Mouse (Mus musculus) spleen, adult 2 months (tissue): Measurements from ENCODE around the gene Ccdc82. TPM values are rescaled to one million over a fixed set of nuclear protein-coding genes. Genes with fewer than 3 reads are reported as not detected.
A peak's percentile ranks its signal among the peaks of the same experiment; 100 is the strongest.

Source experiments
- DNase-seq, 2 experiments: peaks; one replicate each; pipeline versions ENCODE4 v3.0.0 to v3.0.0-alpha.2; 2012 to 2021; ENCODE audit warnings: low spot score in 2 of 2, low read depth in 1 of 2
- H3K27ac ChIP-seq: fragments of 200-500 bp; 2 replicates; pipeline ENCODE4 v1.5.1; 2012; ENCODE audit warnings: low read length, inconsistent platforms; ENCODE audit not compliant: insufficient read depth
- H3K27me3 ChIP-seq: fragments of 200-500 bp; 2 replicates; pipeline ENCODE4 v1.6.1; 2012; ENCODE audit warnings: mild to moderate bottlenecking, moderate library complexity, low read length, inconsistent platforms; ENCODE audit not compliant: control insufficient read depth, insufficient read depth
- H3K36me3 ChIP-seq: fragments of 200-500 bp; 2 replicates; pipeline ENCODE4 v1.6.1; 2012; ENCODE audit warnings: mild to moderate bottlenecking, low read length, inconsistent platforms; ENCODE audit not compliant: control insufficient read depth, insufficient read depth
- H3K4me1 ChIP-seq: fragments of 200-500 bp; 2 replicates; pipeline ENCODE4 v1.6.1; 2011; ENCODE audit warnings: inconsistent platforms; ENCODE audit not compliant: control insufficient read depth, insufficient read depth, insufficient read length
- H3K4me3 ChIP-seq: fragments of 200-500 bp; 2 replicates; pipeline ENCODE4 v1.5.1; 2011; ENCODE audit warnings: mild to moderate bottlenecking, inconsistent platforms; ENCODE audit not compliant: insufficient read depth, insufficient read length; ENCODE audit errors: extremely low read depth
- CTCF ChIP-seq: fragments of 200-500 bp; IDR thresholded peaks from 2 replicates; pipeline ENCODE4 v1.5.1; 2011; ENCODE audit warnings: mild to moderate bottlenecking, inconsistent platforms; ENCODE audit not compliant: insufficient read depth, insufficient read length, insufficient replicate concordance; ENCODE audit errors: extremely low read depth
- POLR2A ChIP-seq: fragments of 200-500 bp; IDR thresholded peaks from 2 replicates; pipeline ENCODE4 v1.6.1; 2011; ENCODE audit warnings: low read depth, low read length, inconsistent platforms
- WGBS: fragments of 180-500 bp; shearing (Covaris S2); methylation state at CpG from one replicate; pipeline ENCODE4 v1.1.7; 2018; 5-methylcytosine and 5-hydroxymethylcytosine counted together
- polyA plus RNA-seq: library from polyadenylated mRNA; depleted of rRNA; stranded (reverse); fragments of >200 nt; gene quantifications from 2 replicates; pipeline ENCODE4 v1.2.3, GENCODE M21; 2012

Gene Ccdc82
- polyA plus RNA-seq, 1 experiment, result 8.3 TPM

GRCm38 (mm10) chr9:13231545-13232216 lies 15.1 kb upstream of the Ccdc82 start:
- peak in 1 of 2 experiments; percentile 25 for DNase-seq

GRCm38 (mm10) chr9:13242321-13242720 lies 4.4 kb upstream of the Ccdc82 start:
- H3K4me3 ChIP-seq, result no peak overlapping the region
- no peak for DNase-seq
- TF ChIP-seq POLR2A (no peak), CTCF (no peak)

More at GRCm38 (mm10) chr9:13231545-13232216, 15.1 kb upstream of the Ccdc82 start:
- TF ChIP-seq POLR2A (no peak), CTCF (peak; percentile 39; the same call in 1 of the 2 replicates)
- Histone ChIP-seq H3K4me3 (no peak overlapping the region), H3K27me3 (no peaks in the 10 kb centered on the region), H3K36me3 (no peaks in the 10 kb centered on the region), H3K27ac (no peak overlapping the region), H3K4me1 (no peaks in the 10 kb centered on the region; the same call in 1 of the 2 replicates)
- WGBS, result 31% methylated on average over 5 of the region's 5 CpGs

GRCm38 (mm10) chr9:13245481-13245880 lies 1.3 kb upstream of the Ccdc82 start, which contains the start of gene Jrkl:
TSS of gene Jrkl (minus strand) at chr9:13245829.
- DNase-seq, result peak in 1 of 2 experiments; percentile 14
- 3% methylated on average over 10 of the region's 10 CpGs for WGBS
- peak within 1 kb of the TSS; percentile 67 for H3K27ac ChIP-seq
- H3K36me3 ChIP-seq, result no peaks in the 10 kb centered on the region
- peak within 1 kb of the TSS; percentile 62 for H3K4me3 ChIP-seq
- TF ChIP-seq CTCF, result no peak
- TF ChIP-seq POLR2A, result no peak
- H3K4me1 ChIP-seq, result no peaks in the 10 kb centered on the region
- no peaks in the 10 kb centered on the region for H3K27me3 ChIP-seq

More at GRCm38 (mm10) chr9:13242321-13242720, 4.4 kb upstream of the Ccdc82 start:
- H3K36me3 ChIP-seq, result no peaks in the 10 kb centered on the region
- no peaks in the 10 kb centered on the region for H3K27me3 ChIP-seq
- no peaks in the 10 kb centered on the region for H3K4me1 ChIP-seq
- no peak overlapping the region for H3K27ac ChIP-seq

- Histone ChIP-seq H3K4me1 (no peaks in the 10 kb centered on the region), H3K36me3 (peaks cover 3% of the 10 kb centered on the region; the same call in 1 of the 2 replicates), H3K27me3 (no peaks in the 10 kb centered on the region), H3K4me3 (no peak overlapping the region), H3K27ac (no peak overlapping the region)
- DNase-seq, result no peak
- 79% methylated on average over 4 of the region's 4 CpGs for WGBS
- TF ChIP-seq POLR2A (no peak), CTCF (no peak)
Measured at GRCm38 (mm10) chr9:13248104-13248503, 1.3 kb downstream of the Ccdc82 start.

- Histone ChIP-seq H3K27ac (no peak overlapping the region), H3K4me3 (no peak overlapping the region), H3K36me3 (peaks cover 4% of the 10 kb centered on the region; the same call in 1 of the 2 replicates), H3K4me1 (no peaks in the 10 kb centered on the region), H3K27me3 (no peaks in the 10 kb centered on the region)
- TF ChIP-seq CTCF (no peak), POLR2A (no peak)
- no peak for DNase-seq
- WGBS, result 71% methylated on average over 2 of the region's 2 CpGs
Measured at GRCm38 (mm10) chr9:13251251-13251650, 4.5 kb downstream of the Ccdc82 start.

GRCm38 (mm10) chr9:13256726-13257125 lies 10.0 kb downstream of the Ccdc82 start:
- no peak overlapping the region for H3K4me3 ChIP-seq
- H3K36me3 ChIP-seq, result peaks cover 7% of the 10 kb centered on the region; the same call in 1 of the 2 replicates
- no peak overlapping the region for H3K27ac ChIP-seq
- TF ChIP-seq CTCF (no peak), POLR2A (no peak)
- no peaks in the 10 kb centered on the region for H3K27me3 ChIP-seq
- no peaks in the 10 kb centered on the region for H3K4me1 ChIP-seq
- no peak for DNase-seq
- 88% methylated on average over 1 of the region's 1 CpGs for WGBS

GRCm38 (mm10) chr9:13258173-13258572 lies 11.4 kb downstream of the Ccdc82 start:
- TF ChIP-seq CTCF, result no peak
- no peak for TF ChIP-seq POLR2A
- H3K4me1 ChIP-seq, result no peaks in the 10 kb centered on the region
- no peak overlapping the region for H3K27ac ChIP-seq
- DNase-seq, result no peak
- WGBS, result 94% methylated on average over 2 of the region's 2 CpGs
- no peaks in the 10 kb centered on the region for H3K27me3 ChIP-seq
- peaks cover 5% of the 10 kb centered on the region; the same call in 1 of the 2 replicates for H3K36me3 ChIP-seq
- H3K4me3 ChIP-seq, result no peak overlapping the region
